Mouse (Mus musculus): Measurements from ENCODE around the gene Lrp2.

- no peak for TF ChIP-seq POLR2A (IDR thresholded peaks at IDR 0.05; ENCODE audit: borderline replicate concordance, insufficient read depth, low read length)
- TF ChIP-seq CTCF (IDR thresholded peaks at IDR 0.05; ENCODE audit: borderline replicate concordance, insufficient read depth, low read depth, low read length), result no peak
These were observed 23.1 kb downstream of the Lrp2 start for GRCm38 (mm10) chr2:69562761-69563160.
